Mouse (Mus musculus): ENCODE results near the gene N4bp3. TPM values are rescaled to one million over a fixed set of nuclear protein-coding genes. Genes with fewer than 3 reads are reported as not detected.
"Not testable (repeated sequence)": the region's sequence is repeated elsewhere in the genome, so short reads cannot be mapped to it uniquely, and the experiment has no call there.

Gene N4bp3
- 2.4 and 2.8 TPM in 2 replicates for polyA plus RNA-seq (2015; fragmentation: Nextera tagmentation; extraction: Ambion mirVana)

GRCm38 (mm10) chr11:51650691-51651515 lies at the start of gene N4bp3, which contains the start of gene D930048N14Rik:
N4bp3 (minus strand) TSS chr11:51650842.
D930048N14Rik (plus strand) TSS chr11:51650954.
- no peaks in the 10 kb centered on the region for H3K9me3 ChIP-seq (ENCODE audit: low read length)
- H3K4me1 ChIP-seq (ENCODE audit: insufficient read depth), result peaks cover 17% of the 10 kb centered on the region
- H3K27me3 ChIP-seq (ENCODE audit: insufficient read depth, low read length), result peaks cover 11% of the 10 kb centered on the region
- under 1% methylated on average over 67 of the region's 70 CpGs for WGBS (ENCODE audit: insufficient replicate concordance)
- H3K9ac ChIP-seq (replicated peaks), result peak within 1 kb of the TSS; percentile 67
- DNase-seq (peak; percentile 79), ATAC-seq (peak; percentile 72)
- peak within 1 kb of the TSS; percentile 80 for H3K4me2 ChIP-seq (ENCODE audit: low read depth, low read length)
- H3K36me3 ChIP-seq (replicated peaks; ENCODE audit: insufficient read depth, low read length), result no peaks in the 10 kb centered on the region
- H3K4me3 ChIP-seq (ENCODE audit: low read depth, low read length), result peak within 1 kb of the TSS; percentile 59
- no peak within 1 kb of the TSS; the same call in 1 of the 2 replicates for H3K27ac ChIP-seq (ENCODE audit: low read depth)
- TF ChIP-seq EP300 (IDR thresholded peaks at IDR 0.05; ENCODE audit: low read depth) (no peak), CTCF (IDR thresholded peaks at IDR 0.05; ENCODE audit: low read depth) (no peak)

DNA sequence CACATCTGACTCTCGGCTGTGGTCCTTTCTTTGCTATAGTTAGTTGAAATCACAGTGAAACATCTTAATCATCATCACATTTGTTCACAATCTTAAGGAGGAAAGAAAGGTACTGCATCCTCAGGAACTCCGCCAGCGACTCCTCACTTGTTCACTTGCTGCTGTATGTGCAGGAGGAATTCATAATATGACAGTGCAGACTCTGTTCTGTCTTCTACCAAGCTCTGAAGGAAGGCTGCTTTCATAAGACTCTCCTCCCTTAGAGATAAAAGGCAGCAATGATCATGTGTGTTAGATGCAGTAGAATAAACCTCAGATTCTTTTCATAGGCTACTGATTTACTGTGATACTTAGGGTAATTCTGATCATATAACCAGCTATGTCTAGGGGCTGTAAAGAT lies 44.3 kb upstream of the N4bp3 start:
- H3K4me1 ChIP-seq (ENCODE audit: insufficient read depth), result no peaks in the 10 kb centered on the region
- DNase-seq (no peak), ATAC-seq (no peak)
- no peak overlapping the region for H3K27ac ChIP-seq (ENCODE audit: low read depth)
- no peak overlapping the region for H3K4me2 ChIP-seq (ENCODE audit: low read depth, low read length)
- WGBS (ENCODE audit: insufficient replicate concordance), result 89% methylated on average over 3 of the region's 3 CpGs
- no peaks in the 10 kb centered on the region for H3K9me3 ChIP-seq (ENCODE audit: low read length)
- no peak overlapping the region for H3K4me3 ChIP-seq (ENCODE audit: low read depth, low read length)
- H3K27me3 ChIP-seq (ENCODE audit: insufficient read depth, low read length), result no peaks in the 10 kb centered on the region
- peaks cover 41% of the 10 kb centered on the region for H3K36me3 ChIP-seq (replicated peaks; ENCODE audit: insufficient read depth, low read length)
- no peak overlapping the region for H3K9ac ChIP-seq (replicated peaks)
- TF ChIP-seq EP300 (IDR thresholded peaks at IDR 0.05; ENCODE audit: low read depth) (no peak), CTCF (IDR thresholded peaks at IDR 0.05; ENCODE audit: low read depth) (no peak)

GRCm38 (mm10) chr11:51690597-51690996 lies 40.0 kb upstream of the N4bp3 start:
- not testable (repeated sequence) for H3K4me3 ChIP-seq (ENCODE audit: low read depth, low read length); H3K27ac ChIP-seq (ENCODE audit: low read depth); H3K36me3 ChIP-seq (replicated peaks; ENCODE audit: insufficient read depth, low read length); H3K27me3 ChIP-seq (ENCODE audit: insufficient read depth, low read length); H3K4me2 ChIP-seq (ENCODE audit: low read depth, low read length); DNase-seq; H3K9ac ChIP-seq (replicated peaks); H3K9me3 ChIP-seq (ENCODE audit: low read length); ATAC-seq
- peaks cover 10% of the 10 kb centered on the region for H3K4me1 ChIP-seq (ENCODE audit: insufficient read depth)
- 91% methylated on average over 1 of the region's 3 CpGs for whole genome bisulfite sequencing (ENCODE audit: insufficient replicate concordance)

DNA sequence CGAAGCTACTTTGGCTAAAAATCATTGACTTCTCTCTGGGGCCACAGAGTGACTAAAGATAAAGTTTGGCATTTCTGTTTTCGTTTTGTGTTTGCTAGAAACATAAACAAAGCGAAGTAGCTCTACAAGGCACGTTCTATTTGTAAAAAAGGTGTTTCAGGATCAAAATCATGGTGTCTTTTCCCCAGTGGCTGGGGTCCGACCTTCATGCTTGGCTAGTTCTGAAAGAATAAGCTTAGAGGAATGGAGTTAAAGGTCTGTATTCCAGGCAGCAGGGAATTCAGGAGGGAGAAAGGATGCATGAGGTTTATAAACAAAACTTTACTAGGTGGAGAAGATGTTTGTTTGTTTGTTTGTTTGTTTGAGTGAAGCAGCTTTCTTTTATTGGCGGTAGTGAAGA lies 38.7 kb upstream of the N4bp3 start:
- TF ChIP-seq EP300 (IDR thresholded peaks at IDR 0.05; ENCODE audit: low read depth), result no peak
- no peak for TF ChIP-seq CTCF (IDR thresholded peaks at IDR 0.05; ENCODE audit: low read depth)
- DNase-seq (no peak), ATAC-seq (no peak)
- peak overlapping the region; percentile 79 for H3K4me3 ChIP-seq (ENCODE audit: low read depth, low read length)
- peak overlapping the region; percentile 76 for H3K9ac ChIP-seq (replicated peaks)
- H3K27me3 ChIP-seq (ENCODE audit: insufficient read depth, low read length), result no peaks in the 10 kb centered on the region
- H3K36me3 ChIP-seq (replicated peaks; ENCODE audit: insufficient read depth, low read length), result peaks cover 5% of the 10 kb centered on the region
- H3K27ac ChIP-seq (ENCODE audit: low read depth), result peak overlapping the region; percentile 98
- peak overlapping the region; percentile 88 for H3K4me2 ChIP-seq (ENCODE audit: low read depth, low read length)
- WGBS (ENCODE audit: insufficient replicate concordance), result 23% methylated on average over 6 of the region's 6 CpGs
- peaks cover 10% of the 10 kb centered on the region for H3K4me1 ChIP-seq (ENCODE audit: insufficient read depth)
- H3K9me3 ChIP-seq (ENCODE audit: low read length), result no peaks in the 10 kb centered on the region

DNA sequence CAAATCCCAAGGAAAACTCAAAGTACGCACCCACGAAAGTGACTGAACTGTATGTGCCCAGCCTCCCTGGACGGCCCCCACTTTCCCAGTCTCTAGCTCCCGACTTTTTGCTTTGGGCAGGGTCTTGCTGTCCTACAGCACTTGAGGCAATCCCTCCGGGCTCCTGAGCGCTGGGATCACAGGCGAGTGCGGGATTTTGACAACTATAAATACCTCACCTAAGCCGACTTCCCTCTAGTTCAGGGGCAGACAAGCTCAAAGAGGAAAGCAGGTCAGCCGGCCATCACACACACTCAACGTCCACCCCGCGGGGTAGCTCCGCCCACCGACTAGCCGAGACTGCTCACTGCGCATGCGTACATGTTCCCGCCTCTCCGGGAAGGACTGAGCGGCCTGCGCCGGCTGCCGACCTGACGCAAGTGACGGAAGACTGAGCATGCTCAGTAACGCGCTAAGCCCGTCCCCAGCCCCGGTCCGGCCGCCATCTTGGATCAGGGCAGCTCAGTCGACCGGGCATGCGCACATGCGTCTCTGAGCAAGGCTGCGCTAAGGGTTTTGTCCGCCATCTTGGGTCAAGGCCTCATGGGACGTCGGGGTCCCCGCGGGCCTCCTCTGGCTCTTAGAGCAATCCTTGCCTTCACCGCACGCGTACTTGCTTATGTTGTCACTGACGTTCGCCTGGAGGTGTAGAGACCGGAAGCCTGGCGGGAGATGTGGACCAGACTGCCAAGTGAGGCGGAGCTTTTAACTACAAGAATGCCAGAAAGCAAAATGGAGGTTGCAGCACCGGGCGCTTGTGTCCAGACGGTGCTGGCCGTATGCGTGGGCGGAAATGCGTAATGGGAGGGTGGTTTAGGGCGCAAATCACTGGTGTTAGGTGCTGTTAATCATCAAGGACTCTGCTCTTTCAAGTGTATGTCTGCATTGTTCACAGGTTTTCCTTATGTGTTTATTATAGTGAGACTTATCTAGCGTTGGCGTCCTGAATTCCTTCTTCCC lies 38.0 kb upstream of the N4bp3 start, which contains the start of gene 0610009B22Rik:
Gene 0610009B22Rik (minus strand): TSS at position 545 of the 999 bp plus-strand sequence.
- H3K36me3 ChIP-seq (replicated peaks; ENCODE audit: insufficient read depth, low read length), result peaks cover 5% of the 10 kb centered on the region
- DNase-seq (peak; percentile 100), ATAC-seq (peak; percentile 98)
- peak within 1 kb of the TSS; percentile 90 for H3K9ac ChIP-seq (replicated peaks)
- H3K27me3 ChIP-seq (ENCODE audit: insufficient read depth, low read length), result no peaks in the 10 kb centered on the region
- H3K27ac ChIP-seq (ENCODE audit: low read depth), result peak within 1 kb of the TSS; percentile 98
- H3K4me2 ChIP-seq (ENCODE audit: low read depth, low read length), result peak within 1 kb of the TSS; percentile 88
- TF ChIP-seq EP300 (IDR thresholded peaks at IDR 0.05; ENCODE audit: low read depth) (no peak; the same call in 1 of the 2 replicates), CTCF (IDR thresholded peaks at IDR 0.05; ENCODE audit: low read depth) (no peak)
- no peaks in the 10 kb centered on the region for H3K9me3 ChIP-seq (ENCODE audit: low read length)
- peak within 1 kb of the TSS; percentile 79 for H3K4me3 ChIP-seq (ENCODE audit: low read depth, low read length)
- H3K4me1 ChIP-seq (ENCODE audit: insufficient read depth), result peaks cover 10% of the 10 kb centered on the region
- WGBS (ENCODE audit: insufficient replicate concordance), result under 1% methylated on average over 60 of the region's 60 CpGs

Data from liver, postnatal 0 days (tissue).